Mouse (Mus musculus) ES-Bruce4 (cell line): ENCODE data around the gene Ubqln1. TPM values are rescaled to one million over a fixed set of nuclear protein-coding genes. Genes with fewer than 3 reads are reported as not detected.

Experiments
- H3K27ac ChIP-seq: 2 replicates; pipeline ENCODE4 v1.5.1; 2012; ENCODE audit warnings: low read length, inconsistent platforms; ENCODE audit not compliant: insufficient read depth
- H3K27me3 ChIP-seq: 2 replicates; pipeline ENCODE4 v1.6.1; 2012; ENCODE audit warnings: mild to moderate bottlenecking, low read length, inconsistent platforms; ENCODE audit not compliant: control insufficient read depth, poor library complexity, insufficient read depth, severe bottlenecking
- H3K36me3 ChIP-seq: 2 replicates; pipeline ENCODE4 v1.6.1; 2012; ENCODE audit warnings: inconsistent platforms, mild to moderate bottlenecking, low read length, moderate library complexity; ENCODE audit not compliant: control insufficient read depth, poor library complexity, insufficient read depth, severe bottlenecking
- H3K4me1 ChIP-seq: one replicate; pipeline ENCODE4 v1.8.1; 2011; ENCODE audit warnings: low read length; ENCODE audit not compliant: control insufficient read depth, insufficient read depth
- H3K4me3 ChIP-seq: 2 replicates; pipeline ENCODE4 v1.5.1; 2011; ENCODE audit warnings: low read depth, mild to moderate bottlenecking, low read length
- H3K9ac ChIP-seq: 2 replicates; pipeline ENCODE4 v1.6.1; 2012; ENCODE audit warnings: low read depth, mild to moderate bottlenecking, inconsistent platforms; ENCODE audit not compliant: poor library complexity, severe bottlenecking
- H3K9me3 ChIP-seq: replicated peaks from 2 replicates; pipeline ENCODE4 v1.6.1; 2012; ENCODE audit warnings: mild to moderate bottlenecking, low read length, inconsistent platforms; ENCODE audit not compliant: control insufficient read depth, poor library complexity, insufficient read depth, severe bottlenecking
- CTCF ChIP-seq: IDR thresholded peaks from one replicate; pipeline ENCODE4 v1.8.1; 2011; ENCODE audit warnings: low read depth, low read length
- EP300 ChIP-seq: IDR thresholded peaks from 2 replicates; pipeline ENCODE4 v1.6.1; 2011; ENCODE audit warnings: low read depth, low read length; ENCODE audit not compliant: insufficient read depth
- POLR2A ChIP-seq: IDR thresholded peaks from one replicate; pipeline ENCODE4 v1.8.1; 2011; ENCODE audit warnings: low read length; ENCODE audit not compliant: insufficient read depth
- polyA plus RNA-seq: library from polyadenylated mRNA; stranded (reverse); fragments of >200 nt; gene quantifications from 2 replicates; pipeline ENCODE4 v1.2.4, GENCODE M21; 2011; ENCODE audit warnings: low read depth; ENCODE audit not compliant: missing spikeins, insufficient read depth, insufficient read length

The Ubqln1 gene
- polyA plus RNA-seq, 1 experiment, result 182 TPM

DNA sequence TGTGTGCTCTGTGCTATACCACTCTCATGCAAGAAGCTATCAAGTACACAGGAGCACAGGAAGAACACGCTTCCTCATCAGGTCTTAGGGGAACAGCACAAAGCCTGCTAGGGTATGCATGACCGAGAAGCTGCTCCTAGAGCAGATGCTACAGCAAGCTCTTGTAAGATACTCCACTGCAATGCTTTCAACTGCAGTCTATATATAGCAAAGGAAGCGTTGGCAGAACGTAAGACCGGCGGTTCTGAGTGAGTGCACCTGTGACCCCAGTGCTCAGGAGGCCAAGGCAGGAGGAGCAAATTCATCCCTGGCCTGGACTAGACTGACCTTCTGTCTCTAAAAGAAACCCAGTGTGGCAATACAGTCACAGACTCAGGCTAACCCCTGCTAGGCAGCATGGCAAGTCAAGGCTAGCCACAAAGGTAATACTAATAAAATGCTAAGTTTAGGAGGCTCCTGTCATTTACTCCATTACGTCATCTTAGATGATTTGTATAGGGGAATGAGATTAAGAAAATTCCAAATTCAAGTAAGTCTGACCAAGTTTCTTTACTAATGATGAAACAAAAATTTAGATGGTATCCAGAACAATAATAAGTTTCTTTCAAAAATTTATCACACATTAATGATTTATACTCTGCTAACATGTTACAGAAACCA is 17.3 kb downstream of the Ubqln1 start:
- H3K27ac ChIP-seq, result no peak overlapping the region
- no peaks in the 10 kb centered on the region for H3K9me3 ChIP-seq
- H3K4me1 ChIP-seq, result no peaks in the 10 kb centered on the region
- H3K27me3 ChIP-seq, result no peaks in the 10 kb centered on the region
- no peak for TF ChIP-seq POLR2A
- TF ChIP-seq EP300, result no peak
- no peak for TF ChIP-seq CTCF
- peaks cover 18% of the 10 kb centered on the region for H3K36me3 ChIP-seq
- no peak overlapping the region for H3K4me3 ChIP-seq
- no peak overlapping the region for H3K9ac ChIP-seq

DNA sequence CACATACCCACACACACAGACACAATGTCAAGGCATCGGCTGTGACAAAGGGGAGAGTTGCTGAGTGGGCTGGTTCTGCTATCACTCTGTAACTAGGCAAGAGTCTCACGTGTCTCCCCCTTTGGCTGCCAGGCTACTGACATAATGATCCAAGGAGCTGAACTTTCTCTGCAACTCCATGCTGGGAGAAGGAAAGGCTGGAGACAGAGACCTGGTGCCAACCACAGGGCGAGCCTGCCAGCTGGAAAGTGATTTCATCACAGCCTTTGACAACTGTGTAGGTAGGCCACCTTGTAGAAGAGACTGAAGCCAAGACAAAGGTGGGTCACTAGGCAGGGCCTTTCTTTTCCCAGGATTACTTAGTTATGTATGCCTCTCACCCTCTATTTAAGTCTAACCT is 18.2 kb downstream of the Ubqln1 start:
- Histone ChIP-seq H3K27me3 (no peaks in the 10 kb centered on the region), H3K27ac (no peak overlapping the region), H3K9me3 (no peaks in the 10 kb centered on the region), H3K4me3 (no peak overlapping the region), H3K4me1 (no peaks in the 10 kb centered on the region), H3K9ac (no peak overlapping the region), H3K36me3 (peaks cover 23% of the 10 kb centered on the region)
- TF ChIP-seq CTCF (no peak), POLR2A (no peak), EP300 (no peak)

DNA sequence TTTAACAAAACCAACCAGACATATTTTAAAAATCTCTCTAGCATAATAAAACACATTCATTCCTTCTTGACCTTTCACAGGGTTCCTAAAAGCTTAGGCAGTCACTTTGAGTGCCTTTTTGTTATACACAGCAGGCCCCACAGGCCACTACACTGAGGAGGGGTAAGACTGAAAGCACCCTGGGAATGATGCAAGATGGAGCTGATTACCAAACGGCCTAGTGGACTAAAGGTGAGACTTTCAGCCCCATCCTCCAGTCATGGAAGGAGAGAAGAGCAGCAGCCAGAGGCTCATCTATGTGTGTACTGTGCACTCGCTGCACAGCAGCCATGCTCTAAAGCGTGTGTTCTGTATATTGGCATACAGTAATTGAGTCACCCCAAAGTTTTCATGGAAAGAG is 20.5 kb downstream of the Ubqln1 start:
- no peak overlapping the region for H3K9ac ChIP-seq
- H3K4me1 ChIP-seq, result no peaks in the 10 kb centered on the region
- H3K36me3 ChIP-seq, result peaks cover 40% of the 10 kb centered on the region
- H3K4me3 ChIP-seq, result no peak overlapping the region
- H3K27ac ChIP-seq, result no peak overlapping the region
- TF ChIP-seq POLR2A, result no peak
- no peak for TF ChIP-seq EP300
- TF ChIP-seq CTCF, result no peak
- no peaks in the 10 kb centered on the region for H3K27me3 ChIP-seq
- H3K9me3 ChIP-seq, result no peaks in the 10 kb centered on the region

DNA sequence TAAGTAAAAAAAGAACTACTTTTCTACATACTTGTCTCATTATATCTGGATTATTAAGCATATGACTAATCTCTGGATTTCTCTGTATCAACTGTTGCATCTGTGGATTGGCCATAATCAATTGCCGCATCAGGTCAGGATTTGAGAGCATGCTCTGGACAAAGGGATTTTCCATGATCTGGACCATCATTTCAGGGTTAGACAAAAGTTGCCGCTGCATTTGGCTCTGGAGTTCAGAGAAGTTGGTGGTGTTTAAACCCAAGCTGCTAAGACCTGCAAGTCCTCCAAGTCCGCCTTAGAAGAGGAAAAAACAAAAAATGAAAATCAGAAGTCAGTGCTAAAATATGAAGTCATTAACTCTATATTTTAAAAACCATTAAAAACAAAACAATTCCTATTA is 22.2 kb downstream of the Ubqln1 start:
- H3K36me3 ChIP-seq, result peaks cover 40% of the 10 kb centered on the region

DNA sequence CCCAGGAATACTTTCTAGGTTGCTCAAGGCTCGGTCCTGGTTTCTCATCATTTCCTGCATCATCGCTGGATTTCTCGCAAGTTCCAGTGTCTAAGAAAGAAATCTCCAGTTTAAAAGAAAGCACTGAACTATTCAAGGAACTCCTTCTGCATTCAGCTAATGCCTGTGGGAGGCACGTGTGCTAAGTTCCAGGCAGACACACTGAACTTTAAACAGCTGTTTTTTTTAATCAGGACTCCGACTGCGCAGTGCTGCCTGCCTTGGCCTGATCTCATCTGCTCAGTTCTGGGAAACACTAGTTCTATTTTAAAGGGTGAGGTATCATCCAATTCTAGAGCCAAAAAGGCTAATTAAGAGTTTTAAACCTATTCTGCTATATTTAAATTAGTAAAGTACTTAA is 23.3 kb downstream of the Ubqln1 start:
- Histone ChIP-seq H3K27me3 (no peaks in the 10 kb centered on the region), H3K36me3 (peaks cover 46% of the 10 kb centered on the region), H3K4me3 (no peak overlapping the region), H3K9ac (no peak overlapping the region), H3K9me3 (no peaks in the 10 kb centered on the region), H3K4me1 (no peaks in the 10 kb centered on the region), H3K27ac (no peak overlapping the region)
- no peak for TF ChIP-seq POLR2A

More for the DNA sequence above, 22.2 kb downstream of the Ubqln1 start:
- H3K9ac ChIP-seq, result no peak overlapping the region
- no peak for TF ChIP-seq CTCF
- no peak for TF ChIP-seq EP300
- TF ChIP-seq POLR2A, result no peak
- no peaks in the 10 kb centered on the region for H3K9me3 ChIP-seq
- H3K4me3 ChIP-seq, result no peak overlapping the region
- no peaks in the 10 kb centered on the region for H3K4me1 ChIP-seq
- H3K27me3 ChIP-seq, result no peaks in the 10 kb centered on the region
- no peak overlapping the region for H3K27ac ChIP-seq

DNA sequence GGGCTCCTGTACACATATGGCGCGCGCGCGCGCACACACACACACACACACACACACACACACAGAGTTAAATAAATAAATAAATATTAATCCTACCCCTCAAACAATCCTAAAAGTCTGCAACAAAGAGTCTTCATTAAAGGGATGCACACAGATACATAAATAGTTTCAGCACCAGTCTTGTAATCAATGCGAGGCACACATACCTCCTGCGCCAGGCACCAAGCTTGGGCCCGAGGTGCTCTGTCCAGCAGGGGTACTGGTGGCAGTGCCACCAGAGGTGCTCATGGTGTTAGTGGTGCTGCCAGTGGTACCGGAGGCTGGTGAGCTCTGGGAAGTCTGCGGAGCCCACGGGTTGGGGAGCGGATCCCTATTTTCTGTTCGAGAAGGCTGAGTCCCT is 23.9 kb downstream of the Ubqln1 start:
- TF ChIP-seq EP300 (no peak), POLR2A (no peak), CTCF (no peak)
- H3K27me3 ChIP-seq, result no peaks in the 10 kb centered on the region
- H3K9me3 ChIP-seq, result no peaks in the 10 kb centered on the region
- no peaks in the 10 kb centered on the region for H3K4me1 ChIP-seq
- H3K36me3 ChIP-seq, result peaks cover 46% of the 10 kb centered on the region
- no peak overlapping the region for H3K27ac ChIP-seq
- no peak overlapping the region for H3K9ac ChIP-seq
- no peak overlapping the region for H3K4me3 ChIP-seq

DNA sequence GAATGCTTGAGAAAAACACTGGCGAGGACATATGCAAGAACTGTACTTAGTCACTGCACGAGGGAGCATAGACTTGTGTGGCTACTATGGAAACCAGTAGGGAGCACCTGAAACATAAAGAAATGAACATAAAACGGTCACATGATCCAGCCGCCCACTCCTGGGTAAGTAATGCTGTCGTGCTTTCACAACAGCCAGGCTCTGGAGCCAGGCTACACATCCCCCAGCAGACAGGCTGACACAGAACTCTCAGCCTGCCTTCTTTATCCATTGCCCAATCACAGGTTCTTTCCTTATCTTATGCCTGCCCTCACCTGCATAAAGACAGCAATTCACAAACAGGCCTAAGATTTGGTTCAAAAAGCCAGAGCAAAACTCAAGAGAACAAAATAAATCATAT is 26.0 kb downstream of the Ubqln1 start:
- TF ChIP-seq POLR2A (no peak), EP300 (no peak), CTCF (no peak)
- Histone ChIP-seq H3K27ac (no peak overlapping the region), H3K9ac (no peak overlapping the region), H3K27me3 (no peaks in the 10 kb centered on the region), H3K9me3 (no peaks in the 10 kb centered on the region), H3K4me3 (no peak overlapping the region), H3K4me1 (no peaks in the 10 kb centered on the region), H3K36me3 (peaks cover 33% of the 10 kb centered on the region)
